Mouse (Mus musculus): ENCODE data around the gene Stt3b. TPM values are rescaled to one million over a fixed set of nuclear protein-coding genes. Genes with fewer than 3 reads are reported as not detected.

Stt3b gene
- polyA plus RNA-seq, 1 experiment from 2014 or later: 72.0 TPM

DNA sequence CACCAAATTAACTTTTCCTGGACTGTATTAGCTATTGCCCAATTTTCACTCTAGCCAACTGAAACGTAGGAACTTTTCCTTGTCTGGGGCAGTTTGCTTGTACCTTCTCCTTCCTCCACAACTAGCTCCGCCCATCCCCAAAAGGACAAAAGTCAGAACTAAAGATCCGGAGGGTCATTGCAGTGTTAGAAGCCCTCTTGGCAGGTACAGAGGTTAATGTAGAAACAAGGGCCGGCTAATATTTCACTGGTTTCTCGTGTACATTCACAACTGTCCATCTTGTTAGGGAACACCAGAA, 951 bp upstream of the Stt3b start:
- Histone ChIP-seq H3K4me2 (ENCODE audit: low read length) (peak overlapping the region; percentile 59), H3K36me3 (ENCODE audit: insufficient read depth, low read length) (no peaks in the 10 kb centered on the region), H3K27me3 (ENCODE audit: insufficient read depth, low read length) (no peaks in the 10 kb centered on the region), H3K9ac (ENCODE audit: low read depth, low read length) (peak overlapping the region; percentile 65; the same call in 1 of the 2 replicates), H3K4me3 (replicated peaks; ENCODE audit: low read depth, low read length) (peak overlapping the region; percentile 98), H3K4me1 (replicated peaks; ENCODE audit: insufficient read depth, low read length) (0 out of 2 replicates have a peak, but pooled peaks cover 14% of the 10 kb centered on the region), H3K27ac (peak overlapping the region; percentile 96; the same call in 1 of the 2 replicates), H3K9me3 (replicated peaks; ENCODE audit: low read length) (no peaks in the 10 kb centered on the region)
- no peak for TF ChIP-seq CTCF (IDR thresholded peaks at IDR 0.05; ENCODE audit: low read depth)
- ATAC-seq (replicated peaks; ENCODE audit: low FRiP score, low read depth) (no peak), DNase-seq (ENCODE audit: low spot score) (peak; percentile 44)
- 2% methylated on average over 5 of the region's 5 CpGs for WGBS

DNA sequence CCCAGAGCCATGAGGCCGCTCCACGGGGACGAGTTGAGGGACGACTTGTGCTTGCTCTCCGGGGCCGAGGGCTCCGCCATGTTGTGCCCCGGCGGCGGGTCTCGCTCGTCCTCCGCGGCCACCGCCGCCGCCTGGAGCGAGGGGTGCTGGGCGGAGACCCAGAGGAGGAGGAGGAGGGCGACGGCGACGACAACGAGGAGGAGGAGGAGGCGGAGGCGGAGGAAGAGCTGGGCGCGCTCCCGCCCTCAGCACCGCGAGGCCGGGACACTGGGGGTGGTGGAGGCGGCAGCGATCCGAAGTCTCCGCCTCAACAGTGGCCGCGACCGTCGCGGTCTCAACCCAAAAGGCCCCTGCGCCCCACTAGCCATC, 260 bp downstream of the Stt3b start:
- peak overlapping the region; percentile 96 for H3K27ac ChIP-seq
- peaks cover 18% of the 10 kb centered on the region; the same call in 1 of the 2 replicates for H3K4me1 ChIP-seq (replicated peaks; ENCODE audit: insufficient read depth, low read length)
- no peak for TF ChIP-seq CTCF (IDR thresholded peaks at IDR 0.05; ENCODE audit: low read depth)
- DNase-seq (ENCODE audit: low spot score): no peak
- peak overlapping the region; percentile 80 for H3K4me2 ChIP-seq (ENCODE audit: low read length)
- no peaks in the 10 kb centered on the region for H3K9me3 ChIP-seq (replicated peaks; ENCODE audit: low read length)
- no peak; the same call in none of the 2 replicates for ATAC-seq (replicated peaks; ENCODE audit: low FRiP score, low read depth)
- H3K27me3 ChIP-seq (ENCODE audit: insufficient read depth, low read length): no peaks in the 10 kb centered on the region
- H3K4me3 ChIP-seq (replicated peaks; ENCODE audit: low read depth, low read length): peak overlapping the region; percentile 98
- peak overlapping the region; percentile 96 for H3K9ac ChIP-seq (ENCODE audit: low read depth, low read length)
- under 1% methylated on average over 29 of the region's 42 CpGs for WGBS
- H3K36me3 ChIP-seq (ENCODE audit: insufficient read depth, low read length): no peaks in the 10 kb centered on the region

DNA sequence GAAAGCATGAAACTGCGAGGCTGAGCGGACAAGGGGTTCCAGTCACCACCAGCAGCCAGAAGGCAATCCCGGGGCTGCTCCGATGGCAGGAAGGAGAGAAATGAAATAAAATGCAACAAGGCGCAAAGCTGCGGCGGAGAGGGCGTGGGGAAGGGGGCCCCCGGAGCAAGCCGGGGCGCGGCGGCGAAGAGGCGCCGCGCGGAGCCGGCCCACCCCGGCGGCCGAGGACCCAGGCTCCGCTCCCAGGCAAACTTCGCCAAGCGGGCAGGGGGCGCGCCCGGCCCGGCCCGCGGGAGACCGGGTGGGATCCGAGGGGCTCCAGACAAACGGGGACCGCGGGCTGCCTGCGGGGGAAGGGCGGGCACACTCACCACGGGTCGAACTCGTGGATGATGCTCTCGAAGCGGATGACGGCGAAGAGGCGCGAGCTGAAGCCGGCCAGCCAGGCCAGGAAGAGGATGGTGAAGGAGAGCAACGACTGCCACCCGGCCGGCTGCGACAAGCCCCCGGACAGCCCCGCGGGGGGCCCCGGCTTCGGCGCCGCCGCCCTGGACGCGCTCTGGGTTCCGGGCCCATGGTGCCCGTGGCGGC, 745 bp downstream of the Stt3b start:
- ATAC-seq (replicated peaks; ENCODE audit: low FRiP score, low read depth): peak; percentile 1; the same call in 1 of the 2 replicates
- no peaks in the 10 kb centered on the region for H3K27me3 ChIP-seq (ENCODE audit: insufficient read depth, low read length)
- no peaks in the 10 kb centered on the region for H3K36me3 ChIP-seq (ENCODE audit: insufficient read depth, low read length)
- H3K4me3 ChIP-seq (replicated peaks; ENCODE audit: low read depth, low read length): peak overlapping the region; percentile 98
- no peak for TF ChIP-seq CTCF (IDR thresholded peaks at IDR 0.05; ENCODE audit: low read depth)
- H3K27ac ChIP-seq: peak overlapping the region; percentile 96
- H3K4me1 ChIP-seq (replicated peaks; ENCODE audit: insufficient read depth, low read length): peaks cover 18% of the 10 kb centered on the region; the same call in 1 of the 2 replicates
- H3K4me2 ChIP-seq (ENCODE audit: low read length): peak overlapping the region; percentile 80
- H3K9me3 ChIP-seq (replicated peaks; ENCODE audit: low read length): no peaks in the 10 kb centered on the region
- H3K9ac ChIP-seq (ENCODE audit: low read depth, low read length): peak overlapping the region; percentile 96
- DNase-seq (ENCODE audit: low spot score): peak; percentile 49
- under 1% methylated on average over 63 of the region's 65 CpGs for WGBS

DNA sequence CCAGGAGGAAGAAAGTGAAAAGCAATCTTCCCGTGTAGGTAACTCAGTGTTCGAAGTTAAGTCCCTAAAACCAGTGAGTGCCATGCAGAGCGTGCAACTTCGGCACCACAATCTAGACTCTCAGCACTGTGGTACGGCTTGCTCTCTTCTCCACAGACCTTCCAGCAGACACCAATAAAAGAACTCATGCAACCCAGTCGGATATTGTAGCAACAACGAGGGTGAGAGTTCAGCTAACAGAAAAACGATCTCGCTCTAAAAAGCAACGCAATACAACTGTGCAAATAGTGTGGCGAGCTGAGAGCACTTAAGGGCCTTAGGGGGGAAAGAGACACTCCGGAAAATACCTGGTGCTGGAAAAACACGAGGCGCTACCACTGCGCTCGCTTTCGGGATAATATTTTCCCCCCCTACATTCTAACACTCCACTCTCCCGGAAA, 1.3 kb downstream of the Stt3b start:
- DNase-seq (ENCODE audit: low spot score) (peak; percentile 67), ATAC-seq (replicated peaks; ENCODE audit: low FRiP score, low read depth) (no peak)
- H3K4me3 ChIP-seq (replicated peaks; ENCODE audit: low read depth, low read length): peak overlapping the region; percentile 98
- under 1% methylated on average over 18 of the region's 18 CpGs for WGBS
- peak overlapping the region; percentile 80 for H3K4me2 ChIP-seq (ENCODE audit: low read length)
- peak overlapping the region; percentile 96 for H3K9ac ChIP-seq (ENCODE audit: low read depth, low read length)
- no peak for TF ChIP-seq CTCF (IDR thresholded peaks at IDR 0.05; ENCODE audit: low read depth)
- peak overlapping the region; percentile 96 for H3K27ac ChIP-seq
- H3K4me1 ChIP-seq (replicated peaks; ENCODE audit: insufficient read depth, low read length): peaks cover 18% of the 10 kb centered on the region; the same call in 1 of the 2 replicates
- no peaks in the 10 kb centered on the region for H3K27me3 ChIP-seq (ENCODE audit: insufficient read depth, low read length)
- no peaks in the 10 kb centered on the region for H3K36me3 ChIP-seq (ENCODE audit: insufficient read depth, low read length)
- H3K9me3 ChIP-seq (replicated peaks; ENCODE audit: low read length): no peaks in the 10 kb centered on the region

- Histone ChIP-seq H3K9ac (ENCODE audit: low read depth, low read length) (peak overlapping the region; percentile 96), H3K4me3 (replicated peaks; ENCODE audit: low read depth, low read length) (peak overlapping the region; percentile 98), H3K4me1 (replicated peaks; ENCODE audit: insufficient read depth, low read length) (peaks cover 18% of the 10 kb centered on the region; the same call in 1 of the 2 replicates), H3K36me3 (ENCODE audit: insufficient read depth, low read length) (no peaks in the 10 kb centered on the region), H3K27ac (0 out of 2 replicates have a peak overlapping the region, but pooled peaks have one; percentile 96), H3K27me3 (ENCODE audit: insufficient read depth, low read length) (no peaks in the 10 kb centered on the region), H3K4me2 (ENCODE audit: low read length) (peak overlapping the region; percentile 80), H3K9me3 (replicated peaks; ENCODE audit: low read length) (no peaks in the 10 kb centered on the region)
- DNase-seq (ENCODE audit: low spot score) (peak; percentile 60), ATAC-seq (replicated peaks; ENCODE audit: low FRiP score, low read depth) (no peak)
- 14% methylated on average over 4 of the region's 4 CpGs for WGBS
- TF ChIP-seq CTCF (IDR thresholded peaks at IDR 0.05; ENCODE audit: low read depth): 0 out of 2 replicates have a peak, but pooled peaks have one; percentile 20
These were observed 1.8 kb downstream of the Stt3b start for GRCm38 (mm10) chr9:115308401-115308800.

DNA sequence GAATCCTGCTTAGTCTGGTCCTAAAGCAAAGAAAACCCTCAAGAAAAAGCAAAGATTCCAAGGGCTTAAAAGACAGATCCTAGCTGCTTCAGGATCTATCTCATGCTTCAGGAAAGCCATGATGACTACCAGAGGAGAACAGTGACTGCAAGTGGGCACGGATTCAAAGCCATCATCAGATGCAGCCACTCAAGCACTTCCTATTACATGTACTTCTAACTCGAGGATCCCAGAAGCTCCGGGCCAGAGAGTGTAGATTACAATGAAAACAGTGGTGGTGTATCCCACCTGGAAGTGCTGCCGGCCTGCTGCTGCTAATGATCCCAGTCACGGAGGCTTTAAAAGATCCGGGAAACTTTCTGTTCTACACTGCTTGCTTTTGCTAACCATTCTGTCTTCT, 4.0 kb downstream of the Stt3b start:
- 6% methylated on average over 6 of the region's 6 CpGs for WGBS
- TF ChIP-seq CTCF (IDR thresholded peaks at IDR 0.05; ENCODE audit: low read depth): no peak
- peak overlapping the region; percentile 80 for H3K4me2 ChIP-seq (ENCODE audit: low read length)
- DNase-seq (ENCODE audit: low spot score): peak; percentile 89
- no peaks in the 10 kb centered on the region for H3K36me3 ChIP-seq (ENCODE audit: insufficient read depth, low read length)
- H3K9ac ChIP-seq (ENCODE audit: low read depth, low read length): no peak overlapping the region
- H3K27me3 ChIP-seq (ENCODE audit: insufficient read depth, low read length): no peaks in the 10 kb centered on the region
- H3K9me3 ChIP-seq (replicated peaks; ENCODE audit: low read length): no peaks in the 10 kb centered on the region
- H3K4me3 ChIP-seq (replicated peaks; ENCODE audit: low read depth, low read length): peak overlapping the region; percentile 98; the same call in 1 of the 2 replicates
- no peak for ATAC-seq (replicated peaks; ENCODE audit: low FRiP score, low read depth)
- peaks cover 18% of the 10 kb centered on the region; the same call in 1 of the 2 replicates for H3K4me1 ChIP-seq (replicated peaks; ENCODE audit: insufficient read depth, low read length)
- no peak overlapping the region for H3K27ac ChIP-seq
